Comparison of ENCODE assay signal across 9 mouse cellular contexts in genomic region chr5:106457111-106457925, GRCm38 (mm10). TPM values are rescaled to one million over a fixed set of nuclear protein-coding genes. Genes with fewer than 3 reads are reported as not detected.
DNase-seq lines count a peak whose midpoint lies in the region; ATAC-seq lines count a peak whose summit lies in the region.
"Had no signal": no experiment of that assay in that cellular context is flagged by ENCODE, and none has a peak within 500 bp of the region (broad histone marks: within the 10 kb centered on the region; RNA-seq: fewer than 3 reads in every experiment).

No protein-coding gene starts in this region.

- peak overlapping the region; percentile 78 for H3K27ac ChIP-seq in forebrain, embryonic 10.5 days
- H3K27ac ChIP-seq in limb, embryonic 11.5 days (replicated peaks; ENCODE audit: low read depth, low read length), result no peak overlapping the region

- peaks cover 100% of the 10 kb centered on the region for H3K27me3 ChIP-seq in forebrain, embryonic 10.5 days (ENCODE audit: poor library complexity, severe bottlenecking)
- H3K27me3 ChIP-seq in limb, embryonic 11.5 days (ENCODE audit: control insufficient read depth, insufficient read depth, low read length), result peaks cover 90% of the 10 kb centered on the region

- H3K36me3 ChIP-seq in forebrain, embryonic 10.5 days (replicated peaks), result no peaks in the 10 kb centered on the region
- no peaks in the 10 kb centered on the region for H3K36me3 ChIP-seq in limb, embryonic 11.5 days (ENCODE audit: control insufficient read depth, insufficient read depth, low read length)

- H3K4me1 ChIP-seq in forebrain, embryonic 10.5 days, result peaks cover 54% of the 10 kb centered on the region
- peaks cover 25% of the 10 kb centered on the region for H3K4me1 ChIP-seq in limb, embryonic 11.5 days (ENCODE audit: control insufficient read depth, insufficient read depth, low read length)

- intact Hi-C loops in left cerebral cortex, postnatal 14 days (cut with DNase I), result loop anchor here (5.0 kb wide), 1 partner anchor 1265 kb away; no protein-coding TSS in a partner anchor
- intact Hi-C loops in left cerebral cortex, postnatal 10 days (cut with DNase I), result loop anchor here (5.0 kb wide), 1 partner anchor 1265 kb away; no protein-coding TSS in a partner anchor

- no peak overlapping the region for H3K9ac ChIP-seq in limb, embryonic 11.5 days (ENCODE audit: low read length)

- peak; percentile 35 for DNase-seq in right cerebral cortex, postnatal 25 days
- DNase-seq in right cerebral cortex, adult 2 months (ENCODE audit: low spot score in 2 of 2), result no peak
- DNase-seq in forebrain, embryonic 10.5 days (ENCODE audit: extremely low spot score, low spot score), result peak; percentile 61
- peak; percentile 70 for DNase-seq in limb, embryonic 11.5 days (ENCODE audit: low spot score)
- no peak for DNase-seq in T-cell, adult 2 months (ENCODE audit: low spot score)
- no peak for DNase-seq in left cerebral cortex, postnatal 14 days (ENCODE audit: low spot score in 2 of 2)
- no peak for DNase-seq in left cerebral cortex, postnatal 10 days (ENCODE audit: extremely low spot score in 1 of 2, low spot score in 2 of 2)
- DNase-seq in thymus, postnatal 0 days (ENCODE audit: low spot score), result no peak

- H3K4me3 ChIP-seq in forebrain, embryonic 10.5 days, result peak overlapping the region; percentile 62
- H3K4me3 ChIP-seq in limb, embryonic 11.5 days (ENCODE audit: low read depth, low read length), result no peak overlapping the region

- no peak overlapping the region; the same call in 1 of the 2 replicates for H3K4me2 ChIP-seq in limb, embryonic 11.5 days (ENCODE audit: low read depth, severe bottlenecking)

- no peaks in the 10 kb centered on the region for H3K9me3 ChIP-seq in forebrain, embryonic 10.5 days
- H3K9me3 ChIP-seq in limb, embryonic 11.5 days (ENCODE audit: control insufficient read depth, low read length), result no peaks in the 10 kb centered on the region

- no peak for ATAC-seq in limb, embryonic 11.5 days (ENCODE audit: insufficient number of reproducible peaks, low FRiP score, low TSS enrichment, low read depth)

- WGBS in forebrain, embryonic 10.5 days, result under 1% methylated on average over 63 of the region's 63 CpGs
- under 1% methylated on average over 63 of the region's 63 CpGs for WGBS in limb, embryonic 11.5 days

RNA-seq across cellular contexts. Expression of gene Barhl2, which starts 0.6 kb away (rescaled TPM):
- polyA plus RNA-seq in forebrain, embryonic 10.5 days (2016; fragmentation: Nextera tagmentation; extraction: Ambion mirVana), result 1.3 and 2.3 TPM in 2 replicates
- polyA plus RNA-seq in limb, embryonic 11.5 days (2014; fragmentation: Nextera tagmentation; extraction: Ambion mirVana), result not detected in 2 replicates
- under 1 TPM; 0.35 to 0.93 TPM for total RNA-seq in left cerebral cortex, postnatal 14 days (2021)
- total RNA-seq in left cerebral cortex, postnatal 10 days (2021), result 1 to 10 TPM; 1.3 to 1.4 TPM
- polyA plus RNA-seq in thymus, postnatal 0 days (2015; fragmentation: Nextera tagmentation; extraction: Ambion mirVana), result not detected in 2 replicates
- total RNA-seq: heart, postnatal 36 days had no signal

Comparison
In these comparisons a context has a peak if more than half of its experiments do, and no peak if none do; other contexts are left out.
1. DNase-seq: peak in right cerebral cortex, postnatal 25 days (single experiment), forebrain, embryonic 10.5 days (single experiment) and limb, embryonic 11.5 days (single experiment); none in right cerebral cortex, adult 2 months (0 of 2), T-cell, adult 2 months (single experiment), left cerebral cortex, postnatal 14 days (0 of 2), left cerebral cortex, postnatal 10 days (0 of 2) and thymus, postnatal 0 days (single experiment).